In the genomic region with DNA sequence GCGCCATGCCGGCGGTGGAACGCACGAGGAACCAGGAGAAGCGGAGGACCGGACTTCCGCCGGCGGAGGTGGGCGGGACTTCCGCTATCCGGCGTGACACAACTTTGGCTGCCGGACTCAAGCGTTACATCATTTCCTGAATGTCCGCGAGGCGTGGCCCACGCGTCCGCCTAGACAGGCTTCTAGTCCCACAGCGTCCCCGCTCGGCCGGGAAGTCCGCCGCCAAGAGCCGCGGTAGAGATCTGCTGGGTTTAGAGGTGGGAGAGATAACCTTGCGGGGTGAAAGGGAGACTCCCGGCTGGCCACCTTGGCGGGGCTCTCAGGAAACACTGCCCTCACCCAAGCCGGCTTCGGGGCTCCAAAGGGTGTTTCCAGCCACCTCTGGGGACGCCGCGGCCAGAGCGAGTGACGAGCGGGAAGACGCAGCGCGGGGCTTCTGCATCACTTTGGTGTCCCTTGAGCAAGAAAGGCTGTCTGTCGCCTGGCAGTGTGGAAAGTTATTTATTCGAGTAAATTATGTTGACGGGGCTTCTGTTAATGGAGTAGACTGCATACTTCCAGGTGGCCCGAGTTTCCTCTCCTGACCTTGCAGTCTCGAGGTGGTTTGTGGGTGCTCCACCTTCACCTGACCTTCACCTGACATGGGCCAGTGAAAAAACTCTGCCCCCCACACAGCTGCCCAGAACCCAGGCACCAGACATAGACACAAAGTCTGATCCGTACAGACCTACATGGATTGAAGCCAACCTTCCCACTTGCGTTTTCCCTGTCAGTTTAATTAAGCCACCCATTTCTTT, we compare ENCODE assay signal across 8 mouse cellular contexts. TPM values are rescaled to one million over a fixed set of nuclear protein-coding genes. Genes with fewer than 3 reads are reported as not detected.
DNase-seq lines count a peak whose midpoint lies in the region; ATAC-seq and TF ChIP-seq lines count a peak whose summit lies in the region.

Gene Gtpbp4, minus strand, starts transcription at position 94 of the 797 bp plus-strand sequence.

- TF ChIP-seq CTCF in cortical plate, adult 2 months (IDR thresholded peaks at IDR 0.05; ENCODE audit: extremely low read depth, insufficient read depth, low read length) = peak; percentile 53

- peak within 1 kb of the TSS; percentile 82 for H3K4me3 ChIP-seq in cortical plate, adult 2 months (ENCODE audit: insufficient read depth, low read length)
- H3K4me3 ChIP-seq in megakaryocyte, embryonic 14.5 days (replicated peaks) = peak within 1 kb of the TSS; percentile 99

- H3K27me3 ChIP-seq in megakaryocyte, embryonic 14.5 days (replicated peaks) = no peaks in the 10 kb centered on the region

- H3K9me3 ChIP-seq in megakaryocyte, embryonic 14.5 days = no peaks in the 10 kb centered on the region

- TF ChIP-seq POLR2A in cortical plate, adult 2 months (IDR thresholded peaks at IDR 0.05; ENCODE audit: extremely low read depth, insufficient read depth, low read length) = peak; percentile 83

- peak; percentile 96 for ATAC-seq in activated CD4-positive, CD25-positive, alpha-beta regulatory T cell, adult 4 months

- DNase-seq in gastrocnemius, adult 8-10 months (ENCODE audit: low spot score in 2 of 2) = peak; percentile 90 to 95
- DNase-seq in hindlimb bud, embryonic 11.5 days (ENCODE audit: extremely low spot score, low read depth, low spot score) = peak; percentile 79
- peak; percentile 92 to 97 for DNase-seq in left cerebral cortex, adult 8-10 months (ENCODE audit: low spot score in 2 of 2)
- DNase-seq in right cerebral cortex, postnatal 10 days (ENCODE audit: low spot score in 2 of 2) = peak; percentile 98 to 99
- peak; percentile 91 for DNase-seq in urinary bladder, postnatal 25 days (ENCODE audit: low spot score)

- peaks cover 2% of the 10 kb centered on the region; the same call in 1 of the 2 replicates for H3K4me1 ChIP-seq in cortical plate, adult 2 months (ENCODE audit: control insufficient read depth, insufficient read depth, low read length)
- peaks cover 36% of the 10 kb centered on the region for H3K4me1 ChIP-seq in megakaryocyte, embryonic 14.5 days

- H3K27ac ChIP-seq in cortical plate, adult 2 months (ENCODE audit: insufficient read depth, low read length) = peak within 1 kb of the TSS; percentile 78; the same call in 1 of the 2 replicates

- H3K36me3 ChIP-seq in megakaryocyte, embryonic 14.5 days (replicated peaks; ENCODE audit: low read length) = peaks cover 18% of the 10 kb centered on the region

RNA-seq across cellular contexts. Expression of gene Gtpbp4, which starts in this region (rescaled TPM):
- 10 to 100 TPM; 71.5 to 73.1 TPM for polyA plus RNA-seq in activated CD4-positive, CD25-positive, alpha-beta regulatory T cell, adult 4 months (2017; shearing (Covaris generic))
- 21.3 and 21.9 TPM in 2 replicates for polyA plus RNA-seq in cortical plate, adult 2 months (2012; rRNA removed)
- 10 to 100 TPM; 41.6 to 46.7 (median 45.7) TPM for total RNA-seq in gastrocnemius, adult 8-10 months (2022)
- 10 to 100 TPM; 38.0 to 44.3 (median 41.4) TPM for total RNA-seq in left cerebral cortex, adult 8-10 months (2022)
- polyA plus RNA-seq in megakaryocyte, embryonic 14.5 days (2012; ENCODE audit: insufficient read depth, low replicate concordance) = 2.9 TPM in 1 of 2 replicates, not detected in the other

Comparison
In these comparisons a context has a peak if more than half of its experiments do, and no peak if none do; other contexts are left out.
1. Peak in every context shown above with its lines: DNase-seq, ATAC-seq, H3K4me3 ChIP-seq and H3K27ac ChIP-seq.